ENCODE assay signal across 14 mouse cellular contexts in genomic region chr19:27514267-27514666, GRCm38 (mm10).
DNase-seq lines count a peak whose midpoint lies in the region; ATAC-seq and TF ChIP-seq lines count a peak whose summit lies in the region.
"Had no signal": no experiment of that assay in that cellular context is flagged by ENCODE, and none has a peak within 500 bp of the region (broad histone marks: within the 10 kb centered on the region; RNA-seq: fewer than 3 reads in every experiment).

No protein-coding gene starts in this region.

- H3K4me3 ChIP-seq in gastrocnemius, adult 2 months: no peak overlapping the region
- H3K4me3 ChIP-seq: heart, embryonic 15.5 days; myocyte had no signal

- ATAC-seq in granulocyte monocyte progenitor cell, adult 5-6 weeks (replicated peaks; ENCODE audit: poor library complexity, severe bottlenecking): peak; percentile 40; the same call in 1 of the 2 replicates
- no peak for ATAC-seq in activated CD4-positive, CD25-positive, alpha-beta regulatory T cell, adult 4 months

- no peak overlapping the region for H3K27ac ChIP-seq in gastrocnemius, adult 2 months
- H3K27ac ChIP-seq: heart, embryonic 15.5 days had no signal

- intact Hi-C loops in gastrocnemius, adult 2 months (cut with DNase I): no loop called here
- intact Hi-C loops in gastrocnemius, postnatal 36 days (cut with DNase I): no loop called here

- peak; percentile 31 for DNase-seq in gastrocnemius, adult 2 months
- DNase-seq in gastrocnemius, postnatal 36 days: no peak
- DNase-seq in NIH3T3 (ENCODE audit: low read depth): peak; percentile 92
- peak; percentile 56 for DNase-seq in lung, postnatal 25 days (ENCODE audit: low spot score)
- DNase-seq in embryo, embryonic 9.5 days (ENCODE audit: extremely low spot score): no peak
- no peak for DNase-seq in kidney, adult 8-10 months
- DNase-seq: cerebellum, adult 11-12 months; kidney, postnatal 4 days; right cerebral cortex, adult 18-20 months; thymus, postnatal 36 days had no signal

- no peak for TF ChIP-seq CTCF in gastrocnemius, adult 2 months (IDR thresholded peaks at IDR 0.05)

Comparison
In these comparisons a context has a peak if more than half of its experiments do, and no peak if none do; other contexts are left out.
1. DNase-seq: peak in gastrocnemius, adult 2 months (single experiment), NIH3T3 (single experiment) and lung, postnatal 25 days (single experiment); none in gastrocnemius, postnatal 36 days (0 of 2), embryo, embryonic 9.5 days (single experiment) and kidney, adult 8-10 months (0 of 2).